11 mouse cellular contexts compared by ENCODE assay signal in genomic region chr5:65538829-65539228, GRCm38 (mm10). TPM values are rescaled to one million over a fixed set of nuclear protein-coding genes. Genes with fewer than 3 reads are reported as not detected.
DNase-seq lines count a peak whose midpoint lies in the region; ATAC-seq and TF ChIP-seq lines count a peak whose summit lies in the region.
"Had no signal": no experiment of that assay in that cellular context is flagged by ENCODE, and none has a peak within 500 bp of the region (broad histone marks: within the 10 kb centered on the region; RNA-seq: fewer than 3 reads in every experiment).

No protein-coding gene starts in this region.

- H3ac ChIP-seq in C2C12 (ENCODE audit: control insufficient read depth, insufficient read length, low read depth): no peak overlapping the region

- TF ChIP-seq EP300 in liver, embryonic 14.5 days (IDR thresholded peaks at IDR 0.05; ENCODE audit: low read depth): no peak

- H3K79me2 ChIP-seq in C2C12 (ENCODE audit: control insufficient read depth, insufficient read depth): peaks cover 68% of the 10 kb centered on the region

- H3K36me3 ChIP-seq in C2C12 (ENCODE audit: control insufficient read depth, insufficient read depth): peaks cover 29% of the 10 kb centered on the region
- no peaks in the 10 kb centered on the region for H3K36me3 ChIP-seq in forebrain, embryonic 16.5 days (ENCODE audit: control insufficient read depth, insufficient read depth)
- no peaks in the 10 kb centered on the region; the same call in 1 of the 2 replicates for H3K36me3 ChIP-seq in liver, embryonic 14.5 days (replicated peaks; ENCODE audit: control insufficient read depth, insufficient read depth, low read depth)

- H3K9me3 ChIP-seq in forebrain, embryonic 16.5 days (ENCODE audit: control insufficient read depth, low read length): no peaks in the 10 kb centered on the region
- no peaks in the 10 kb centered on the region for H3K9me3 ChIP-seq in liver, embryonic 14.5 days (ENCODE audit: control insufficient read depth, low read length)

- DNase-seq in heart, adult 11 months: peak; percentile 2
- no peak for DNase-seq in heart, postnatal 14 days
- DNase-seq in liver, embryonic 14.5 days (ENCODE audit: low read depth in 3 of 3, low spot score in 3 of 3): no peak
- DNase-seq in cerebellum, adult 9-11 months: no peak
- no peak for DNase-seq in left cerebral cortex, adult 11 months (ENCODE audit: low spot score)
- DNase-seq in frontal cortex, postnatal 36 days (ENCODE audit: low spot score in 2 of 2): no peak
- DNase-seq: cerebellum, postnatal 36 days; left cerebral cortex, postnatal 4 days; thymus, adult 18-20 months had no signal

- H3K4me2 ChIP-seq in forebrain, embryonic 16.5 days (ENCODE audit: low read length): peak overlapping the region; percentile 27
- peak overlapping the region; percentile 69 for H3K4me2 ChIP-seq in liver, embryonic 14.5 days (ENCODE audit: low read depth)

- WGBS in forebrain, embryonic 16.5 days: 7% methylated on average over 4 of the region's 4 CpGs
- WGBS in liver, embryonic 14.5 days (ENCODE audit: insufficient replicate concordance): 33% methylated on average over 4 of the region's 4 CpGs

- no peak overlapping the region for H3K9ac ChIP-seq in forebrain, embryonic 16.5 days (replicated peaks; ENCODE audit: low read depth, low read length)
- H3K9ac ChIP-seq in liver, embryonic 14.5 days (replicated peaks): peak overlapping the region; percentile 35; the same call in 1 of the 2 replicates

- peaks cover 65% of the 10 kb centered on the region for H3K79me3 ChIP-seq in C2C12 (ENCODE audit: low read depth)

- H3K27me3 ChIP-seq in C2C12 (ENCODE audit: control insufficient read depth, insufficient read depth, insufficient read length): no peaks in the 10 kb centered on the region
- no peaks in the 10 kb centered on the region for H3K27me3 ChIP-seq in forebrain, embryonic 16.5 days (replicated peaks; ENCODE audit: control insufficient read depth, insufficient read depth, low read length)
- H3K27me3 ChIP-seq in liver, embryonic 14.5 days (ENCODE audit: control insufficient read depth, insufficient read depth, low read length): no peaks in the 10 kb centered on the region

- H3K4me1 ChIP-seq in forebrain, embryonic 16.5 days (replicated peaks; ENCODE audit: control insufficient read depth, insufficient read depth, low read length): peaks cover 11% of the 10 kb centered on the region
- H3K4me1 ChIP-seq in liver, embryonic 14.5 days (replicated peaks; ENCODE audit: control insufficient read depth in 2 of 2, insufficient read depth in 2 of 2, low read length in 1 of 2): peaks cover 8% of the 10 kb centered on the region in 2 experiments; a peak in 3 of 4 replicates

- peak overlapping the region; percentile 84 for H3K4me3 ChIP-seq in C2C12 (ENCODE audit: insufficient read depth, poor library complexity, severe bottlenecking)
- H3K4me3 ChIP-seq in forebrain, embryonic 16.5 days (replicated peaks; ENCODE audit: low read length): no peak overlapping the region
- H3K4me3 ChIP-seq in liver, embryonic 14.5 days (ENCODE audit: insufficient read depth in 1 of 2, low read depth in 2 of 2, low read length in 2 of 2): peak overlapping the region; percentile 41 to 95; a peak in 3 of 4 replicates

- no peak overlapping the region for H3K27ac ChIP-seq in forebrain, embryonic 16.5 days (ENCODE audit: low read length)
- no peak overlapping the region for H3K27ac ChIP-seq in liver, embryonic 14.5 days

- no peak for TF ChIP-seq CTCF in C2C12 (IDR thresholded peaks at IDR 0.05; ENCODE audit: control insufficient read depth, insufficient read depth, insufficient read length)
- TF ChIP-seq CTCF in liver, embryonic 14.5 days (IDR thresholded peaks at IDR 0.05; ENCODE audit: low read depth): no peak

- no peak for ATAC-seq in forebrain, embryonic 16.5 days
- no peak for ATAC-seq in liver, embryonic 14.5 days (ENCODE audit: insufficient read depth)

- intact Hi-C loops in heart, postnatal 14 days (cut with DNase I): loop anchor here (5.0 to 10.0 kb wide), 3 partner anchors 83 to 226 kb away; partner anchors contain the start of genes N4bp2 and Ugdh

TF ChIP-seq in C2C12, 6 proteins besides CTCF, POLR2A, EP300 and RAD21:
- TF ChIP-seq MYOG (IDR thresholded peaks at IDR 0.05; ENCODE audit: control insufficient read depth, extremely low read depth, insufficient read length) (no peak), MAX (IDR thresholded peaks at IDR 0.05) (no peak), MYOD1 (IDR thresholded peaks at IDR 0.05; ENCODE audit: control insufficient read depth, insufficient read length, low read depth) (no peak), CEBPB (IDR thresholded peaks at IDR 0.05; ENCODE audit: low read depth) (no peak), FOSL1 (IDR thresholded peaks at IDR 0.05; ENCODE audit: insufficient read depth, low read length, poor library complexity, severe bottlenecking) (no peak), USF1 (IDR thresholded peaks at IDR 0.05; ENCODE audit: low read depth) (no peak)

RNA-seq across cellular contexts. Expression of gene Ube2k, which starts 1.8 kb away (rescaled TPM):
- total RNA-seq in heart, postnatal 14 days (2021): 10 to 100 TPM; 62.5 to 66.3 TPM
- polyA plus RNA-seq in C2C12 (2012; fragmentation: generic; extraction: Trizol): 98.7 TPM
- polyA plus RNA-seq in forebrain, embryonic 16.5 days (2015; fragmentation: Nextera tagmentation; extraction: Ambion mirVana): 188 and 191 TPM in 2 replicates
- polyA plus RNA-seq in liver, embryonic 14.5 days (2012; rRNA removed): 20.4 and 60.5 TPM in 2 replicates
- polyA plus RNA-seq in liver, embryonic 14.5 days (2014; fragmentation: Nextera tagmentation; extraction: Ambion mirVana): 64.7 and 67.2 TPM in 2 replicates

RNA-seq across cellular contexts. Expression of gene Smim14, which starts 1.8 kb away (rescaled TPM):
- 100 to 1,000 TPM in 1 of 2 experiments, 10 to 100 TPM in 1; 93.4 to 103 TPM for total RNA-seq in heart, postnatal 14 days (2021)
- 63.0 TPM for polyA plus RNA-seq in C2C12 (2012; fragmentation: generic; extraction: Trizol)
- 174 and 198 TPM in 2 replicates for polyA plus RNA-seq in forebrain, embryonic 16.5 days (2015; fragmentation: Nextera tagmentation; extraction: Ambion mirVana)
- 15.4 and 15.8 TPM in 2 replicates for polyA plus RNA-seq in liver, embryonic 14.5 days (2012; rRNA removed)
- polyA plus RNA-seq in liver, embryonic 14.5 days (2014; fragmentation: Nextera tagmentation; extraction: Ambion mirVana): 39.9 and 45.2 TPM in 2 replicates

RNA-seq across cellular contexts. Expression of gene Gm43552, which starts 46.2 kb away (rescaled TPM):
- 1 to 10 TPM in 1 of 2 experiments, not detected in 1; 1.3 TPM for total RNA-seq in heart, postnatal 14 days (2021)
- polyA plus RNA-seq in C2C12 (2012; fragmentation: generic; extraction: Trizol): not detected
- polyA plus RNA-seq in forebrain, embryonic 16.5 days (2015; fragmentation: Nextera tagmentation; extraction: Ambion mirVana): not detected in 2 replicates
- polyA plus RNA-seq in liver, embryonic 14.5 days (2012; rRNA removed): not detected in 2 replicates
- not detected in 2 replicates for polyA plus RNA-seq in liver, embryonic 14.5 days (2014; fragmentation: Nextera tagmentation; extraction: Ambion mirVana)
- total RNA-seq: left cerebral cortex, postnatal 4 days had no signal
